Mouse (Mus musculus): ENCODE data around the gene Rgsl1. TPM values are rescaled to one million over a fixed set of nuclear protein-coding genes. Genes with fewer than 3 reads are reported as not detected.

The Rgsl1 gene
- 0.10 and 0.18 TPM in 2 replicates for polyA plus RNA-seq (2012; rRNA removed)

GRCm38 (mm10) chr1:153844042-153844441, at the start of gene Rgsl1:
Gene Rgsl1, minus strand, starts transcription at chr1:153844142.

GRCm38 (mm10) chr1:153891442-153891841, 47.5 kb upstream of the Rgsl1 start, which contains the start of gene Teddm1a:
Gene Teddm1a, plus strand, starts transcription at chr1:153891742.

GRCm38 (mm10) chr1:153874045-153874444, 30.1 kb upstream of the Rgsl1 start, which contains the start of gene Teddm1b:
Gene Teddm1b, plus strand, starts transcription at chr1:153874345.

GRCm38 (mm10) chr1:153749211-153749801, 94.6 kb downstream of the Rgsl1 start, which contains the start of gene Rnasel:
Gene Rnasel, plus strand, starts transcription at chr1:153749426.

GRCm38 (mm10) chr1:153740145-153740544, 103.8 kb downstream of the Rgsl1 start, which contains the start of gene Rgs16:
Gene Rgs16, plus strand, starts transcription at chr1:153740349.

Other genes with a start within 250 kb of the Rgsl1 start
- gene Rgs8, start 191.1 kb downstream of the Rgsl1 start, polyA plus RNA-seq (2012; rRNA removed), result 10.0 and 13.5 TPM in 2 replicates
- gene Rgs16, start 103.8 kb downstream of the Rgsl1 start, polyA plus RNA-seq (2012; rRNA removed), result 23.9 and 33.2 TPM in 2 replicates
- gene Rnasel, start 94.7 kb downstream of the Rgsl1 start, polyA plus RNA-seq (2012; rRNA removed), result 49.2 and 68.0 TPM in 2 replicates
- gene Teddm1b, start 30.2 kb upstream of the Rgsl1 start, polyA plus RNA-seq (2012; rRNA removed), result not detected in 2 replicates
- gene Teddm1a, start 47.6 kb upstream of the Rgsl1 start, polyA plus RNA-seq (2012; rRNA removed), result not detected in 2 replicates
- gene Glul, start 55.8 kb upstream of the Rgsl1 start, polyA plus RNA-seq (2012; rRNA removed), result 129 and 310 TPM in 2 replicates
- 0.38 and 0.47 TPM in 2 replicates for gene Teddm2, start 56.1 kb upstream of the Rgsl1 start, polyA plus RNA-seq (2012; rRNA removed)